Mouse (Mus musculus) ES-Bruce4 (cell line): ENCODE data around the gene Art3.

Experiments used
- CTCF ChIP-seq: IDR thresholded peaks from one replicate; pipeline ENCODE4 v1.8.1; 2011; ENCODE audit warnings: low read depth, low read length
- POLR2A ChIP-seq: IDR thresholded peaks from one replicate; pipeline ENCODE4 v1.8.1; 2011; ENCODE audit warnings: low read length; ENCODE audit not compliant: insufficient read depth

- TF ChIP-seq POLR2A: no peak
- TF ChIP-seq CTCF: no peak
Measured at GRCm38 (mm10) chr5:92452876-92453275, 121.2 kb downstream of the Art3 start.
